Mouse (Mus musculus) layer of hippocampus, adult 9-10 months (tissue): ENCODE measurements around the gene Macf1.

ENCODE experiments used
- DNase-seq: peaks from one replicate; pipeline ENCODE4 v3.0.0; 2022; ENCODE audit warnings: low spot score

Macf1 gene

DNA sequence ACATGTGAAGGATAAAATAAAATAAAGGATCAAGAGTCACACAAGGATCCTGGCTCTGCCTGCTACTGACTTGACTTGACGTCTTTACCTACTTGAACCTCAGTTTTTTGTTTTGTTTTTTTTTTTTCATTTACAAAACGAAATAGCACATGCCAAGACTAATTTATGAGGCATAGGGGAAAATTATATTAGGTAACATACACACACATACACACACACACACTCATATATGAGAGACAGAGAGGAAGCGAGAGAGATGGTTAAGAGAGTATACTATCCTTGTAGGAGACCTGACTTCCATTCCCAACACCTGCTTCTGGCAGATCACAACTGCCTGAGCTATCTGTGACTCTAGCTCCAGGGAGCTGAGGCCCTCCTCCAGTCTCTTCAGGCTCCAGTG, at the start of gene Macf1:
TSS of gene Macf1 (minus strand) at position 101 of the 400 bp plus-strand sequence.
- no peak for DNase-seq

DNA sequence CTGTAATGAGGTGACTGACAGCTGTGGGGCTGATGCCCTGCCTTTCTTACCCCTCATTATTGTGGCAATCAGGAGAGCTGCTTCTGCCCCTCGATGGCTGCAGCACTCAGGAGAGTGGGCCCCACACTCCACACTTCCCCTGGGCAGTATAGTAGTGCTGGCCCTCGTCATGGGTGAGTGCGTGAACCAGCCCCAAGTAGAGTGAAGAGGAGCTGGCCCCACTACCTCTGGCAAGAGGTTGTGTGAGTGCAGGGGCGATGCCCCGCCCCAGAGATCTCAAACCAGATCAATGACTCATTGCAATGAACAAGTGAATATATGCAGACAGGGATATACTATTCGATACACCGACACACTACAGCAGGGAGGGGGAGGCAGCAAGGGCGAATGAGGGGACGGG, 49.4 kb upstream of the Macf1 start:
- DNase-seq, result no peak

DNA sequence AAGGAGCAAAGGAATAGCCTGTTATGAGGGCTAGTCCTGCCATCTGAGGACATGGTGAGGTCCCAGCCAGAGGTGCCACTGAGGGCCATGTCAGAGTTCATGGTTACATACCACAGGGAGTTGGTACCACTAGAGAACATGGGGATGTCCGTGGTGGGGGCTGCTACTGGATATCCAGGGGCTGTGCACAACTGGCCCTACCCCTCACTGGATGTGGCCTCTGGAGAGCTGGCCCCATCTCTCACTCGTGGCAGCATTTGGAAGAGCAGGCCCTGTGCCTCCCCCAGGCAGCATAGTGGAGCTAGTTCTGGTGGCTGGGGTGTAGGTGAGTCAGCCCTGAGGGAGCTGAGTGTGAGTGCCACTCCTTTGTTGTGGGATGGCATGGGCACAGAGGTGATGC, 48.8 kb upstream of the Macf1 start:
- DNase-seq, result no peak

DNA sequence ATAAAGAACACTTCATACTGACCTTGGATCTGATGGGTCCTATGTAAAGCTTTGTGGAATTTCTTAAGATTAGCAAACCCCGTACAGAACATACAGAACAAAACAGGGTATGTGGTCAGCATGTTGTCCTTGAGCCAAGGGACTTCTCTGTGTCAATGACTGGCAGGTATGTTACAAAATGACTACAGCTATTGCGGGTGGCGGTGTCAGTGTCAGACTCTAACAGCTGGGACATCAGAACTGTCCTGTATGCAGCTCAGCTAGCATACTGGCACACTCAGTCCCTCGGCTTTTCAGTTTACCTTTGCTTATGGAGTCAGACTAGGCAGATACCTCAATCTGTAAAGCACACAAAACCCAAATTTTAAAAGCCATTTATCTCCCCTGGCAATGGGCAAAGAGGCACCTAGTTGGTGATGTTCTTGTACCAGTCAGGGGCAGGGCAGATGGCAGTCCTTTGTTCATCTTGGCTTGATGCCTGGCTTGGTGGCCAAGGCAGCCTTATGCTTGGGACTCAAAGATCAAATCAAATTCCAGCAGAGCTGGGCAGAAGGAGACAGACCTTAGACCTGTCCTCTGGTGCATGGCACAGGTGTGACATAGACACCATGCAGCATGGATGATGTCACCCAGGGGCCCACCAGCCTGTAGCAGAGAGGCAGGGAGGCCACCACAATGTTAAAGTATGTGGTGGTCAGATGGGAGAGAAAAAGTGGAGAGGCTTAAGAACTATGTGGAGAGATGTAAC, 48.2 kb upstream of the Macf1 start:
- no peak for DNase-seq

DNA sequence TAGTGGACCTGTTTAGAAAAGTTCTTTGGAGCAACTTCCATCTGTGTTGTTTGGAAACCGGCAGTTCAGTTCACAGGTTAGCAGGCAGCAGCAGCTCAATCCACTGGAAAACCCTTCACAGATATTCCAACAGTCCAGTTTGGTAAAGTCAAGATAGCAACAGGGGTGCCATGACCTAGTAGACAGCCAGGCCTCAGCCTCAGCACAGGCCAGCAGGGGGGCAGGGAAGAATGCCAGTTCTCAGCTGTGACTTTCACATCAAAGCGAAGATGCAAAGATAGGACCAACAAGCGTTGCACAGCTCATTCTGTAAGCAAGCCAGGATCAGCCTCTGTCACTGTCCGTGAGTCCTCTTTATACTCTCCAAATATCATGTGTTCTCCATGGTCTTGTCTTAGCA, 37.6 kb upstream of the Macf1 start:
- DNase-seq, result no peak

DNA sequence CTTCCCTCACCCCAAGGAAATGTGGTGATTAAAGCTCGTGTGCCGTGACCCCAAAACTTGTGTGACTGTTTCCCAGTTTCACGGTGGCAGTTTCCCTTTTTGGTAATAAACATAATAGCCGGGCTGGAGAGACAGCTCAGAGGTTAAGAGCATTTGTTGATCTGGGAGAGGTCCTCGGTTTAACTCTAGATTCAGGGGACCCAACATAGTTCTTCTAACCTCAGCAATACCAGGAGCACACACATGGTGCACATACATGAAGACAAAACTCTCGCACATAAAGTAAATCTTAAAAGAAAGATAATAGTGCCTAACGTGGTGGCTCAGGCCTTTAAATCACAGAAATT, 34.2 kb upstream of the Macf1 start:
- no peak for DNase-seq

DNA sequence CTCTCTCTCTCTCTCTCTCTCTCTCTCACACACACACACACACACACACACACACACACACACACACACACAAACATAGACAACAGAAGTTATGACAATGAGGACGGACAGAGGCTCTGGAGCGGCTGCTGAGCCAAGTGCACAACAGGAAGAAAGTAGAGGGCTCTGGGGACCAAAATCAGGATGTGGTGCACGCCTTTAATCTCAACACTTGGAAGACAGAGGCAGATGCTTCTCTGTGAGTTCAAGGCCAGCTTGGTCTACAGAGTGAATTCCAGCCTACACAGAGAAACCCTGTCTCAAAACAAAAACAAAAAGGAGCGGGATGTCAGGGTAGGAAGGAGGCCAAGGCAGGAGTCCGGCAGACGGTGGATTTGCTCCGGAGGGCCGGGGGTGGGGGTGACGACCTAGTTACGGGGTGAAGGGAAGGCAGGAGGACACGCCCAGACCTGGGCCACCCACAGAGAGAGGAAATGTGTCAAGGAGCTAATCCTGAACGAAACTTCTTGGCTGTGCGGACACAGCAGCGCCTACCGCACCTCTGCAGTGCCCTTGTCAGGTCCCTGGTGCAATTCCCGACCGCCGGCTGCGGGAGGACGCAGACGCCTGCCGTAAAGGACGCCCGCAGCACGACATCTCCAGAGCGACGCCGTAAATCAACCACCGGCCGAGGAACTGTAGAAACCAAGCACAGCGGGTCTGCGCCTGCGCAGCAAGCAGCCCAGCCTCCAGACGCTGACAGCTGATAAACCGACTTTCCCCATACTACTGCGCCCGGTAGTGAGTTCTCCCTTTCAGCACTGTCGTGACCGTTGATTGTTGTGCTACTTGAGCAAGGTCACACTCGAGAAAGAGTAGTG, 33.6 kb upstream of the Macf1 start, which contains the start of gene Ndufs5:
TSS of gene Ndufs5 (minus strand) at position 629 of the 860 bp plus-strand sequence.
- peak; percentile 89 for DNase-seq

DNA sequence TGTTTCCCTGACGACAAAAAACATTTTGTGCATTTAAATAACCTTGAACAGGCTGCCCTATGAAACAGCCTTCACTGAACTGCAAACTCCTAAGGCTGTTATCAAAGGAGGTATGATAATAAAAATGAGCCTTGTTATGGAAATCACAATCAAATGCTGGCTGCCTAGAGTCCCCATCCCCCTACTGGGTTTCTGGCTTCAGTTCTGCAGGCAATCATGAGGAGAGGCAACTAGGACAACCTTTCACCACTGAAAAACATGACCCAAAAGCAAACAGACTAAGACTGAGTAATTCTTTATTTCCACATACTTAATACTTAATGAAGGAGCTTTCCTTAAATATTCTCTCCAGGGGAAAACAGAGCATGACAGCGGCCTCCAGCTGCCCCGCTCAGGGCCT, 28.3 kb upstream of the Macf1 start:
- DNase-seq, result no peak

DNA sequence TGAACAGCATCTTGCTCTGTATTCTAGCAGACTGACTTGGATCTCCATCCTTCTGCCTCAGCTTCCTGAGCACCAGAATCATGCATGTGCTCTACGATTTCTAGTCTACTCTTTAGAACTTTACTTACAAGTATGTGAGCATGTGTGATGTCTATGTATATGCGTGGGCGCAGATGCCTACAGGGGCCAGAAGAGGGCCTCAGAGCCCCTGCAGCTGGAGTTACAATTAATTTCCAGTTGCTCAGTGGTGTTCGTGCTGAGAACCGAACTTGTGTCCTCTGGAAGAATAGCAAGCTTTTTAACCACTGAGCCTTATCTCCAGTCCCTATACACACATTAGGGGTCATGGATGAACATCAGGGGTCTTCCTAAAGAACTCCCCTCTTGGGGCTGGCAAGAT, 23.2 kb upstream of the Macf1 start:
- no peak for DNase-seq

DNA sequence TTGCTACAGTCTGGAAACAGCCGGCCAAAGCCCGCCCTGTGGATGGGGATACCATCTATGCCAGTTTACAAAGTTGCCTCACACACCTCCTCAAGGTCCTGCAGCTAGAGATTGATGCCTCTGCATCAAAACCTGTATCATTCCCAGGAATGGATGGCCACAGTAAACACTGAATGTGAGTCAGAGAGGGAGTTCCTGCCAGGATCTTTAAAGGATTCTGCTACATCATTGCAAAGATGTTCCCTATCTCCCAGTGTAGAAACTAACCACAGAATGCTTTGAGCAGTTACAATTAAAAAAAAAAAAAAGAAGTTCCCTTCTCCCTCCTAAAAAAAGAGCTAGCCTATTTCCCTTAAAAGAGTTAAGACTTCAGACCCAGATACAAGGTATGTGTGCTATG, 21.2 kb upstream of the Macf1 start:
- no peak for DNase-seq

DNA sequence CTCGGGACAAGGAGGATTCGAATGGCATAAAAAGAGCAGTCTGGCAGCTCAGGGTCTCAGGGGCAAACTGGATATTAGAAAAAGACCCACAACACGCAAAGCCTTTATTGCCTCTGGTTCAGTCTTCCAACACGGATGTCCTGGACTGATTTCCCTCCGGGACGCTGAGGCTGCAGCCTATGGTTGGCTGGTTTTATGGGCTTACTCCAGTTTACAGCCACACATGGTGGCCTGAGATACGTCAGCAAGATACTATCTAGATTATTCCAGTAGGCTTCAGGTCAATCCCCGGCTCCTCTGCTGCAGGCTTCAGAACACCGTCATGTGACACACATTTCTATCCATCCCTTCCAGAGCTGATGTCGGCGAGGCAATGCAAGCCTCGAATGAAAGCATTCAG, 9.2 kb upstream of the Macf1 start:
- no peak for DNase-seq

DNA sequence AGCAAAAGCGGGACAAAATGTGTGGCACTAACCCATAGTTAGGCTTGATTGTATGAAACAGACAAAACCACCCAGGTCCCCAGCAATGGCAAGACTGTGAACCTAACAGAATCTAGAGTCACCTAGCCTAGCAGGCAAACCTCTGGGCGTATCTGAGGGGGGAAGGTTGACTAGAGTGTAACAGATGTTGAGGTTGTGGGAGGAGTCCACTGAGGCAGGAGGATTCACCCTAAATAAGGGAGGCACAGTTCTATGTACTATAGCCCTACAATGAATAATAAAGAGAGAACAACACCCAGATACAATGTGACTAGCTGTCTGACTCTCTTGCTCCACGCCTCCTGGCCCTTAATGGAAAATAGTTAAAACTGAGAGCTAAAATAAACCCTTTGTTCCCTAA, 7.9 kb upstream of the Macf1 start:
- no peak for DNase-seq

DNA sequence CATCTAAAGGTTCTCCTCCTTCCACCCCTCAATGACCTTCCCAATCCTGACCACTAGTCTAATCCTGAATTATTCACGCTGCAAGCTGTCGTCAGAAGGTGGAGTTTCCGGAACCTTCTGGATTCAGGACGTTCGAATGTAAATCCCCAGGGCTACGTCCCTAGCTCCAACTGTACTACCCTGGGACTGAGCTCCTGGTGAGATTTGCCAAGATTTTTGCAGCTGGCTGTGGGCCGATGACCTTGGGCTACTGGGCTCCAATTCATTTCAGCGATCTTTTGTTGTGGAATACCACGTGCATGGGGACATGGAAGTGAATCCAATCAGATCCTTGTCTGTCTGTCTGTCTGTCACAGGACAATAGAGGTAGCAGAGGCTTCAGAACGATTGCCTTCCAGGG, 6.2 kb upstream of the Macf1 start:
- DNase-seq, result no peak

DNA sequence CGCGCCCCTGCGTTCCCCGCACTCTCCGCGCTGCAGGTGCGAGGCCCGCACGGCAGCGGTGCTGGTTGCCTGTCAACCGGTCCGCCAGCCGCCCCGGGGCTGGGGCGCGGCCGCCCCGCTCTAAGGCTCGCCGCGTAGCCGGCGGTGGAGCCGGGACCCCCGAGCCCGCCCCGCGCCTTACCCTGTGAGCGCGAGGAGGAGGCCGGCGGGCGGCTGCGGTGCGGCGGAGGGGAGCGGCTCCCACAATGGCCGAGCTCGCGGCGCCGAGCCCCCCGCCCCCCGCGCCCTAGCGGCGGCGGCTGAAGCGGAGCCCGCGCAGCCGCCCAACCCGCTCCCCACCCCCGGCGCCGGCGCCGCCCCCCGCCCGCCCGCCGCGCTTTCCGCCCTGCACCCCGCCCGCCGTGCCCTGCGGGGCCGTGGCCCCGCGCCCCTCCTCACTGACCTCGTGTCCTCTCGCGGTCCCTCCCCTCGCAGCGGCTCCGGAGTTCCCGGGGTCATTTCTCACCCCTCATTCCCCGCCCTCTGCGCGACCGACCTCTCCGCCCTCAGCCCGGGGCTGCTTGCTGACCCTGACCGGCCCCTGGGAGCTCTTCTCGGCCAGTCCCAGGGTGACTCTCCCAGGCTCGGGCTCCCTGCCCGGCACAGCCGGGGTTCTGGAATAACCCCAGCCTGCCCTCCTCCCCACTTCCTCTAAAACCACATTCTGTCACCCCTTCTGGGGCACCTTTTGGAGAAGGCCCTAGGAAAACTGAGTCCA, 3.0 kb upstream of the Macf1 start:
- no peak for DNase-seq

DNA sequence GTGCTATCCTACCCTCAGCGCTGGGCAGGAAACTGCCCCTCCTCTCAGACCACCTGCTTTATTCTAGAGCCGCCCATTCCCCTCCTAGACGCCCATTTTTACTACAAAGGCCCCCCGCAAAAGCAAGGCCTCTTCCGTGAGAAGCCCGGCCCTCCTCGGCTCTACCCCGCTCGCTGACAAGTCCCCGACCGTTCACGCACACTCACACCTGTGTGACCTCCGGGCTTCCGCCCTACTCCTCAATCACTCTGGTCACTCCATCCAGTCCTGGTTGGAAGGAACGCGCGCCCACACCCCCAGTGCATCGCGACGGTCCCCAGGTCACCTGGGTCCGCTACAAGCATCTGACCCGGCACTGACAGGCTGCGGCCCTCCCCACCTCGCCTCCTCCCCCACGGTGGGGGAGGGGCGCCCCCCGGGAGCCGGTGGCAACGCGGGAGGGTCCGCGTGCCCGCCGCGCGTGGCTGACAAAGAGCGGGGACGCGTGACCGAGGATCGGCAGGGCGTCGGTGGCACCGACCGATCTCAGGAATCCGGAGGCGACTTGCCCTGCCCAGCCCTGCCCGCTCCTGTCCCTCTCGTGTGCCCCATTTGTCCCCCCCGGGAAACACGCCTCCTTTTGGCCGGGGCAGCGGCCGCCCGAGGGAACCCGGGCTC, 2.3 kb upstream of the Macf1 start:
- DNase-seq, result no peak

DNA sequence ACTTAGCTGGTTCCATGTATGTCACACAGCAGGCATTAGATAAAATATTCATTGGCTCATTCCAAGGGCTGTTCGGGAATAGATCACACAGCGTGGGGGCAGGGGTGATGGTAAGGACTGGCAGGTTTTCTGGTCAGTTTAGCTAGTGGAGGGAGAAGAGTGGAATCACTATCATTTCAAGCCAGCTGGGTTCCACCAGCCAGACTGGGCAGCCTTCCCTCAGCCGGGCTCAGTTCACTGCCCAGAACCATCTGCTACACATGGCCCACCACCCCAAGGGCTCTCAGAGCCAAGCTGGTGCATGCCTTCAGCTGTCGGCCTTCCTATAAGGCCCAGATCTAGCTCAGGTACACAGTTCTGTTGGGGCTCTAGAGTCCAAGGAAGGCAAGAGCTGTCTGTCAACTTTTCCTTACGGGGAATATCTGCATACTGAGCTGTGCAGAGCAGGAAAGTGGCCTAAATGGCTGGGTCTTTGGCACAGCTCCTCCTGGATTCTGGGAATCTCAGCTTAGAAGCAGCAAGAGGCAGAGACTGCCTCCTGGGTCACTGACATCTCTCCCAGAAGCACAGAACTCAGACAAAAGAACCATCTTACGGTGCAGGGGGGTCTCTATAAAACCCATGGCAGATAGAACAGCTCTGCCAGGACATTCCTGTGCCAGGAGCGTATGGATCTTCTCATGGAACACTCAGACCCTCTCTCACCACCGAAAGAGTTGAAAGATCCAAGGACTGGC, 1.5 kb upstream of the Macf1 start:
- DNase-seq, result no peak

DNA sequence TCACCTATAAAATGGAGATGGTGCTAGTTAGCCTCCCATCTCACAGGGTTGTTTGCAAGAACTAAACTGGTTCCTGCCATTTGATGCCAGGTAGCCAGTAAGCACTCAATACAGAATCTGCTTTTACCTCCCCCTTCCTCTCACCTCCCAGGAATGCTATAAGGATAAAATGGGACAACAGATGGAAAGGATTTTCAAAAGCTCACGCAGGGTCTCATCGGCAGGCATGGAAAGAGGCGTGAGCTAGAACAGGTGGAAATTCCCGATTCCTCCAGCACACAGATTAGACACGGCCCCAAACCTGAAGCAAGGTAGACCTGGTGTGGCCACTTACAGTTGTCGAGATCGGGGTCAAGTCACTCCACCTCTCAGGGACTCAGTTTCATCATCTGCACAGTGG, 886 bp upstream of the Macf1 start:
- no peak for DNase-seq

DNA sequence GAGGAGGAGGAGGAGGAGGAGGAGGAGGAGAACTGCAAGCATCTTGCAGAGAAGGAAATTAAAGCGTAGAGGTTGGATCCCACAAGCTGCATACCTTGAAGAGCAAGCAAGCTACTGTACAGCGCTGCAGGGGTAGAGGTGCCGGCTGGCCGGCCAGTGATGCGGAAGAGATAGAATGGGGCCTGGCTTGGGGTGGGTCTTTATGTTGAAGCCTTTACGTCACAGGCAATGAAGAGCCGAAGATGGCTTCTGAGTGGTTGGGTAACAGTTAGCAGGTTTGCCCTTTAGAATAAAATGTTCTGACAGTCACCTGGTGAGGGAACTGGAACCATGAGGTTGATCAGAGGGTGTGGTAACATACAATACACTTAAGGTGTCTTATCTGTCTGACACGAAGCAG, 1.9 kb downstream of the Macf1 start:
- no peak for DNase-seq

DNA sequence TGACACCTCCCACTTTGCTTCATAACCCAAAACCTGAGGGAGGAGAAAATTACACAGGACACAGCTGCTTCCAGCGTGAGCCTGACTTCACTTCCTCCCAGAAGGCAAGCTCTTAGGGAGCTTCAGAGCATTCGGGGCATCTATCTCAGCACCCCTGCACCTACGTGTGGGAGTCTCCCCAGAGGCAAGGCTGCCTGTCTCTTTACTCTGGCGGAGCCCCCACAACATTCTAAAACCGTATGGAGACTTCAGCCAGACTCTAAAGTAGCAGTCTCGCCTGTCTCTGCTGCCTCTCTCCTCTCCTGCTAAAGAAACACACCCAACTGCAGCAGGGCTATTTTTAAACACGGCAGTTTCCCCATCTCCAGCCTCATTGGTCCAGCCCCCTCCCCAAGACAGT, 3.2 kb downstream of the Macf1 start:
- no peak for DNase-seq

DNA sequence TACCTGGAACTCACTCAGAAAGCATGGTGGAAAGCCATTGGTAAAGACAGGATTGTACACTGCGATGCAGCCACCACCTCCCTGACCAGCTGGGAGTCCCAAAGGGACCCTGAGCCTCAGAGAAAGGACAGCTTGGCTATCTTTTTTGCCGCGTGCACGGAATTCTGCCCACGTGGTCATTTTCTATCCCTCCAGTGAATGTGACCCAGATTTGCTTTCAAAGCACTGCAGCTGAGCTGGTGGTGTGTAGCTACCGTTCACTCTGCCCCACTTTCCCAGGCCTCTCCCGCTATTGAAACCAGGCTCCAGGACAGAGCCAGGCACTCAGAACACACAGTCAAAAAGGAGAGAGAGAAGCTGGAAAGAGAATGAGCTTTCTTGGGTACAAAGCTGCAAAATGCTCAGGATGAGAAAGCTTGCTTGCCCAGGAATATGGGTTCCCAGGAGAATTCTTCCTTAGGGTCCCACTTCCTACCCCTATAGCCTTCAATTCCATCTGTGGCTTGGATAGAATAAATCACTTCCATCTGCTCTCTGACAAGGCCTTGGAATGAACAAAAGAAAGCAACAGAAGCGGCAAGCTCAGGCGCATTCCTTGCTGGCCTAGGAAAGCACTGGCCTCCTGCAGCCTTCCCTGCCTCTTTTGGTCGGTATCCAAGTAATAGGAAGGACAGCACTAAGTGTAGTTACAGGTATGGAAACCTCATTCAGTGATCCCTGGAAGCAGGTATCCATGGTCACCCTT, 6.9 kb downstream of the Macf1 start:
- DNase-seq, result no peak

DNA sequence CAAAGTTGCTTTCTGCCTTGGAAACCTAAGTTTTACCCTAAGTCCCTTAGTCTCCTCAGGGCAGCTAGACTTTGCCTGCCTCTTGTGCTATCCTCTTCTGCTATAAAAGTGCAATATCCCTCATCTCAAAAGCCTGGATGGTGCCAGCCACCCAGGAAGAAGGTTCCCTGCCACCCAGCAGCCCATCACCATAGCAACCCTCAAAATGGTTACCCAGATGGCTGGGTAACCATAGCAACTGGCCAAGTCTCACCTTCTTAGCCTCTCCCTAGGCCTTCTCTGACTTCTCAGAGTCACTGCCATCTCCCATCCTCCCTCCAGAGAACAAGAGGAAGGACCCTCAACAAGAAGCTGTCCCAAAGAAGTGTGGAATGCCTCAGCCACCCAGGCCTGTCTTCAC, 13.6 kb downstream of the Macf1 start:
- no peak for DNase-seq
